Mouse (Mus musculus) liver, embryonic 15.5 days (tissue): ENCODE measurements at regions not wholly inside any gene's neighbourhood (a gene's known extent, or its start where the extent isn't known, plus 50 kb on each side); places are given as distances from the start of the nearest gene placed in this dataset.

Experiments
- ATAC-seq: fragments of 200-750 bp; cut with Nextera tagmentation; 2 replicates; pipeline ENCODE4 v1.8.0; 2017; ENCODE audit warnings: moderate number of reproducible peaks, mild to moderate bottlenecking, moderate library complexity; ENCODE audit not compliant: insufficient read depth
- H3K27ac ChIP-seq: fragments of 300-500 bp; sonication (generic); replicated peaks from 2 replicates; pipeline ENCODE4 v1.5.1; 2015; ENCODE audit warnings: mild to moderate bottlenecking, inconsistent platforms
- H3K27me3 ChIP-seq: fragments of 300-500 bp; sonication (generic); 2 replicates; pipeline ENCODE4 v1.6.1; 2015; ENCODE audit warnings: mild to moderate bottlenecking, inconsistent platforms
- H3K36me3 ChIP-seq: fragments of 300-500 bp; sonication (generic); replicated peaks from 2 replicates; pipeline ENCODE4 v1.6.1; 2015; ENCODE audit warnings: moderate library complexity, mild to moderate bottlenecking, inconsistent platforms
- H3K4me1 ChIP-seq: fragments of 300-500 bp; sonication (generic); replicated peaks from 2 replicates; pipeline ENCODE4 v1.6.1; 2015; ENCODE audit warnings: inconsistent platforms
- H3K4me2 ChIP-seq: fragments of 300-500 bp; sonication (generic); 2 replicates; pipeline ENCODE4 v1.6.1; 2015; ENCODE audit warnings: moderate library complexity, mild to moderate bottlenecking, inconsistent platforms
- H3K4me3 ChIP-seq: fragments of 300-500 bp; sonication (generic); replicated peaks from 2 replicates; pipeline ENCODE4 v1.5.1; 2015; ENCODE audit warnings: mild to moderate bottlenecking, inconsistent platforms
- H3K9ac ChIP-seq: fragments of 300-500 bp; sonication (generic); 2 replicates; pipeline ENCODE4 v1.6.1; 2015; ENCODE audit warnings: moderate library complexity, mild to moderate bottlenecking, inconsistent platforms
- H3K9me3 ChIP-seq: fragments of 300-500 bp; sonication (generic); replicated peaks from 2 replicates; pipeline ENCODE4 v1.6.1; 2016; ENCODE audit warnings: inconsistent platforms
- WGBS: fragments of 180-500 bp; shearing (Covaris S2); methylation state at CpG from one replicate; pipeline ENCODE4 v1.1.7; 2015; ENCODE audit warnings: mixed read lengths; ENCODE audit not compliant: insufficient replicate concordance; 5-methylcytosine and 5-hydroxymethylcytosine counted together

DNA sequence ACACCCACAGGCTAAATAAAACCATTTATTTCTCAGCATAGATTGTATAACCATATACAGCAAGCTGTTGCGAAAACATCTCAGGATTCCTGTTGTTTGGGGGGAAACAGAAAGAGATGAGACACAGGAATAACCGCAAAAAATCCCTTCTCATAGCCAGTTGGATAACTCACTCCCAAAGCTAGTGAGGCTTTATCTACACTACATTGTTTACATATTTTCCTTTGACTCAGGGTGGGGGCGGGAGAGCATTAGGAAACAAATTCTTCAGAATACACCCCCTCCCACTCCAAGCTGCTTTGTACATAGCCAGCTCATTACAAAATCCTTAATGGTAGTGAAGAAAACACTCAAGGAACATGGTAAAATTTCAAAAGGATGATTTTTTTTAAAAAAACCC, 170.1 kb upstream of the Adamts9 start:
- WGBS = 63% methylated on average over 3 of the region's 3 CpGs
- no peak overlapping the region for H3K27ac ChIP-seq
- no peaks in the 10 kb centered on the region for H3K36me3 ChIP-seq
- no peak for ATAC-seq
- no peaks in the 10 kb centered on the region for H3K4me1 ChIP-seq
- no peaks in the 10 kb centered on the region for H3K27me3 ChIP-seq
- no peaks in the 10 kb centered on the region for H3K9me3 ChIP-seq
- H3K4me3 ChIP-seq = no peak overlapping the region
- H3K4me2 ChIP-seq = no peak overlapping the region
- H3K9ac ChIP-seq = no peak overlapping the region

DNA sequence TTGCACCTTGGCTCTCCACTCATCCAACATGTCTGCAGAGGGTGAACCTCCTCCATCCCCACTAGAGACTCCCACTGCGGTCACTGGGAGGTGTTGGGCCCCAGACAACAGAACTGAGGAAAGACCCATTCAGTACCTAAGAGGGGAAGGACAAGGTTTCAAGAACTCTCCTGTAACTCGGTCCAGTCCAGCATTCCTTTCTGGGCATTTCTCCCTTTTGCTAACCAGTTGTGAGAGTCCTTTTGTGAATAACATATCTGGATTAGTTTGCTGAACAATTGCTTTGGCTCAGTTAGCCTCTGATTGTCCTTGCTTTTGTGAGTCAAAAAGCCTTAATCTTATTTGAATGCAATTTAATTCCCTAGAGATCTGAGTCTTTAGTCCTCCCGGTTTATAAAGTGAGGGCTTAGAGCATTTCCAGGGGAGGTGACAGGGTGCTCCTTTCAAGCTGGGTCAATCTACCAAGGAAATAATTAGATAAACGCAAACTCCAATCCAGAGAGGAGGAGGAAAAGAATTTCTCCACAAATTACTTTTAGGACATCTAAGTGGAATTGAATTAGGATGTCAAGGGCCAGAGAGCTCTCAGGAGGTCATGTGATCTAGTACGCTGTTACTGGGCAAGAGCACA, 151.6 kb upstream of the Adamts9 start:
- Histone ChIP-seq H3K27me3 (no peaks in the 10 kb centered on the region), H3K4me1 (no peaks in the 10 kb centered on the region), H3K9ac (no peak overlapping the region), H3K27ac (no peak overlapping the region), H3K4me3 (no peak overlapping the region), H3K36me3 (no peaks in the 10 kb centered on the region), H3K4me2 (no peak overlapping the region), H3K9me3 (no peaks in the 10 kb centered on the region)
- ATAC-seq = no peak
- 54% methylated on average over 5 of the region's 5 CpGs for WGBS

DNA sequence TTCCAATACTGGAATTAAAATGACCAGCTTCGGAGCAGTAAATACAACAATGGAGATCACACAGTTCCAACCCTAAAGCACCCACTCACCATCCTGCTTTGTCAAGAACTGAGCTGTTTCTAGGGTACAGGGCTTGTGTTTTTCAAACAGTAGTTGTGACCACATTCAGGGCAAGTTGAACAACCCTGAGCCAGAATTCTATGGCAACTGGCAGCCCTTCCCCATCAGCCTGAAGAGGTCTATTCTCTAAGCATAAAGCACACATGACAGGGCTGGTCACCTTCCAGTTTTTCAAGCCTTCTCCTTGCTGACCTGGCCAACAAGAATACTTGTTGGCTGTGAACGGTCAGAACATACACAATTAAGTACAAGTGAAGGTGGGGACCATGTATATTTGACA, 150.5 kb upstream of the Adamts9 start:
- Histone ChIP-seq H3K9ac (no peak overlapping the region), H3K27me3 (no peaks in the 10 kb centered on the region), H3K4me3 (no peak overlapping the region), H3K4me2 (no peak overlapping the region), H3K4me1 (no peaks in the 10 kb centered on the region), H3K36me3 (no peaks in the 10 kb centered on the region), H3K9me3 (no peaks in the 10 kb centered on the region), H3K27ac (no peak overlapping the region)
- 48% methylated on average over 2 of the region's 2 CpGs for WGBS
- ATAC-seq = no peak

DNA sequence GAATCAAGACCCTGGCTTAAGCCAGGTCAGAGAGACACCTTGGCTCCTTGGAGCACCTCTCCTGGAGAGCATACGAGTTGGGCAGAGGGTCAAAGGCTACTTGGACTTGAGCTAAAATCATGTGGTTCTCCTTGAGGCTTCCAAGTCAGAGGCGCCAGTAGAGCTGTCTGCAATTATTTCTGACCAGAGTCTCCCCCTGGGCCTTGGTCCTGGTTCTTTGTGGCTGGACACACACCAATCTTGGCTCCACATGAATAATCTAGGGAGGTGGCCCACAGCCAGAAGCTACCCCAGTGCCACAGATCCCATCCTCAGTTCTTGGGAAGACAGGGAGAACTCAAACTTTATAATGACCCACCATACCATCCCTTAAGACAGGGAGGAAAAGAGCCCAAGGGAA, 144.0 kb upstream of the Adamts9 start:
- ATAC-seq = no peak
- Histone ChIP-seq H3K9ac (no peak overlapping the region), H3K4me2 (no peak overlapping the region), H3K36me3 (no peaks in the 10 kb centered on the region), H3K27me3 (no peaks in the 10 kb centered on the region), H3K4me3 (no peak overlapping the region), H3K27ac (no peak overlapping the region), H3K9me3 (no peaks in the 10 kb centered on the region), H3K4me1 (no peaks in the 10 kb centered on the region)
- WGBS = 34% methylated on average over 2 of the region's 2 CpGs

DNA sequence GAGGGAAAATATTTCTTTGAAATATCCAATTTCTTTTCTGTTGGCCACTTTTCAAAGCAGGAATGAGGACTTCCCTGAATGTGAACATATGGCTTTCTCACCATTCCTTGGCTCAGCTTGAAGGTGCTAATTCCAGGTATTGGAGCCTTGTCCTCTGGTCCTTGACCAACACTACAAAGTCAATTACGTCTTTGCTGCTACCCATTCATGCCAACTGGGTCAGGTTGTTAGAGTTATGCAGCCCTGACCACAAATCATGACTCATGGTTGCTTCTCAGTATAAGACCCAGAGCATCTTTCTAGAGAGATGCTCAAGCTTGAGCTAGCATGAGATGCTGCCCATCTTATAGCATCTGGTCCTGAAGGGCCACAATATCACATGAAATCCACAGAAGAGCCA, 141.0 kb upstream of the Adamts9 start:
- no peak for ATAC-seq
- no peaks in the 10 kb centered on the region for H3K4me1 ChIP-seq
- 65% methylated on average over 1 of the region's 1 CpGs for WGBS
- H3K4me3 ChIP-seq = no peak overlapping the region
- no peaks in the 10 kb centered on the region for H3K36me3 ChIP-seq
- no peaks in the 10 kb centered on the region for H3K27me3 ChIP-seq
- no peaks in the 10 kb centered on the region for H3K9me3 ChIP-seq
- H3K27ac ChIP-seq = no peak overlapping the region
- H3K4me2 ChIP-seq = no peak overlapping the region
- H3K9ac ChIP-seq = no peak overlapping the region

DNA sequence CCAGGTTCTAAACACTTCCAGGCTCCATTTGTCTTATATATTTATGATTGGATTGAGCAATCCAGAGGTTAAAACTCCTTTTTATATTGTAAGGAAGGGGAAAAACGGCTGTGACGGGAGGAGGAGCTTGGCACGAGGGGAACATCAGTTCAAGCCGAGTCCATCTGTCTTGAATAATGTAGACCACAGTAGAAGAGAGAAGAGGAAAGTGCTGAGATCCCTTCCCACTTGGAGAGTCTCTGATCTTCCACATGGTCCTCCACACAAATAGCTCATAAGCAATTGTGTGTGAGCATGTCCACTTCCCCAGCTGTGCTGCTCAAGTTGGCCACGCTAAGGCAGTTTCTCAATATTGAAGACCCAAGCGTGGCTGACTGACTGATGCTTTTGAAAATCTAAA, 140.4 kb upstream of the Adamts9 start:
- H3K27me3 ChIP-seq = no peaks in the 10 kb centered on the region
- no peaks in the 10 kb centered on the region for H3K9me3 ChIP-seq
- H3K4me2 ChIP-seq = no peak overlapping the region
- H3K9ac ChIP-seq = no peak overlapping the region
- H3K36me3 ChIP-seq = no peaks in the 10 kb centered on the region
- H3K4me1 ChIP-seq = no peaks in the 10 kb centered on the region
- no peak overlapping the region for H3K4me3 ChIP-seq
- 66% methylated on average over 6 of the region's 6 CpGs for WGBS
- H3K27ac ChIP-seq = no peak overlapping the region
- ATAC-seq = no peak

DNA sequence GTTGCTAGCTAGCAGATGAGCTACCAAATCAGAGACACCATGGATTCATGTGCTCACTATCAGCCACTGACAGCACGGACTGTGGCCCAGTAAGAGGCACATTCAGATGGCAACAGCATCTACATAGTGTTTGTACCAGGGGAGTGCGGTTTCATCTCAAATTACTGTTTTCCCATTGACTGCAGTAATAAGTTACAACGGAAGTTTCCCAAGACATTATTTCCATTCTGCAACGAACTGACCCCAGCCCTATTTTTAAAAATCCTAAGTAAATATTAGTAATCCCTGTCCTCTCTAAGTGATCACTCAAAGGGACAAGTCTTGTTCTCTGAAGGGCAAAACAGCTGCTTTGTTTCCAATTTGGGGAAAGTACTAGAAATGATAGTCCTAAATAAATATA, 138.9 kb upstream of the Adamts9 start:
- Histone ChIP-seq H3K27ac (no peak overlapping the region), H3K27me3 (no peaks in the 10 kb centered on the region), H3K9me3 (no peaks in the 10 kb centered on the region), H3K36me3 (no peaks in the 10 kb centered on the region), H3K9ac (no peak overlapping the region), H3K4me2 (no peak overlapping the region), H3K4me1 (no peaks in the 10 kb centered on the region), H3K4me3 (no peak overlapping the region)
- no peak for ATAC-seq
- WGBS = 56% methylated on average over 4 of the region's 4 CpGs

DNA sequence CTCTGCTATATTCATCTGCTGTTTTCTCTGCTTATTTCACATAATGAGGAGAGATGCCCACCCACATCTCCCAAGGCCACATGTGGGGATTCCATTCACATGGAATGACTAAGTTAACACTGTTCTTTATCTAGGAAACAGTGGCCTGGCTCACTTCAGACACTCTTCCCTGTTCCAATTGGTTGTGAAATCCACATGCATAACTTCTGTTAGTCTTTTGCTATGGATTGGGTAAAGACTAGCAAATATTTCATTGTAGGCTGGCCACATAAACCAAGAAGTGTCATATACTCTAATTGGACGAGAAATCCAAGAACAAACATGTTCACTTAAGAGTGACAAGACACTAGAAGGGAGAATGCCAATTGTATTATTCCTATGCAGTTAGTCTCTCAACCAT, 133.4 kb upstream of the Adamts9 start:
- no peaks in the 10 kb centered on the region for H3K27me3 ChIP-seq
- no peak overlapping the region for H3K9ac ChIP-seq
- H3K4me1 ChIP-seq = no peaks in the 10 kb centered on the region
- no peak overlapping the region for H3K4me3 ChIP-seq
- H3K36me3 ChIP-seq = no peaks in the 10 kb centered on the region
- no peak for ATAC-seq
- H3K27ac ChIP-seq = no peak overlapping the region
- H3K9me3 ChIP-seq = no peaks in the 10 kb centered on the region
- H3K4me2 ChIP-seq = no peak overlapping the region
- 43% methylated on average over 1 of the region's 1 CpGs for WGBS

DNA sequence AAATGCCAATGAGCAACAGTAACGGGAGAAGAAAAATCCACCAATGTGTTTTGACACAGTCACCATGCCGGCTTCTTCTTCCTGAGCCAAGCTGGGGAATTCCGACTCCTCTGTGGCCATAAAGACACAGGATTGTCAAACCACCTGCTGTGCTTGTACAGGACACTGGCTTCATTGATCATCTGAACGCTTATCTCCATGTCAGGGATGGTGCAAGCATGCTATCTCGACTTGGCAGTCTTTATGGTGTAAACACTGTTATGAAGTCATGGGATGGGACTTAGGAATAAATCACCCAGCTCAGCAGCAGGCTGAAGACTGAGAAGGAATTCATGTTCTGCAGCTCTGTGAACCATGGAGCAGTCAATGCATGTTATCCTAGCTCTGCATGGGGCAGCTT, 132.6 kb upstream of the Adamts9 start:
- H3K36me3 ChIP-seq = no peaks in the 10 kb centered on the region
- WGBS = 50% methylated on average over 5 of the region's 5 CpGs
- H3K9me3 ChIP-seq = no peaks in the 10 kb centered on the region
- H3K4me2 ChIP-seq = no peak overlapping the region
- ATAC-seq = no peak
- H3K9ac ChIP-seq = no peak overlapping the region
- H3K27me3 ChIP-seq = no peaks in the 10 kb centered on the region
- H3K4me1 ChIP-seq = no peaks in the 10 kb centered on the region
- no peak overlapping the region for H3K4me3 ChIP-seq
- no peak overlapping the region for H3K27ac ChIP-seq

DNA sequence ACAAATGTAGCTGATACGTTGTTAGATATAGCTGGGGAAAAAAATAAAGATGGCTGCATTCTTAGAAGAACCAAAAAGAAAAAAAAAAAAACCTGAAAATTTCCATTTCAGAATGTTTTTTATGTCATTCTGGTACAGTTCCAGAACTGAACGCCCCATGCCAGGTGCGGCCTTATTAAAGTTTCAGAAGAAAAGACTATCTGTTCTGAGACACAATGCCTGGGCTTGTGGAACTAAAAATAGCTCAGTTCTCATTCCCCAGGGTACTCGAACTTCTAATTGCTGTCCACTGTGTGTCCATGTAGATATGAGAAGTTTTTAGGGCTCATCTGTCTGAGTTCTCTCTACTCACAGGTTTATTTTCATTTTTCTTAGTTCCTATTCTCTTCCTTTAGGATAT, 131.7 kb upstream of the Adamts9 start:
- ATAC-seq = no peak
- Histone ChIP-seq H3K36me3 (no peaks in the 10 kb centered on the region), H3K4me2 (no peak overlapping the region), H3K4me3 (no peak overlapping the region), H3K4me1 (no peaks in the 10 kb centered on the region), H3K27me3 (no peaks in the 10 kb centered on the region), H3K9ac (no peak overlapping the region), H3K27ac (no peak overlapping the region), H3K9me3 (no peaks in the 10 kb centered on the region)
- WGBS = 68% methylated on average over 4 of the region's 4 CpGs

DNA sequence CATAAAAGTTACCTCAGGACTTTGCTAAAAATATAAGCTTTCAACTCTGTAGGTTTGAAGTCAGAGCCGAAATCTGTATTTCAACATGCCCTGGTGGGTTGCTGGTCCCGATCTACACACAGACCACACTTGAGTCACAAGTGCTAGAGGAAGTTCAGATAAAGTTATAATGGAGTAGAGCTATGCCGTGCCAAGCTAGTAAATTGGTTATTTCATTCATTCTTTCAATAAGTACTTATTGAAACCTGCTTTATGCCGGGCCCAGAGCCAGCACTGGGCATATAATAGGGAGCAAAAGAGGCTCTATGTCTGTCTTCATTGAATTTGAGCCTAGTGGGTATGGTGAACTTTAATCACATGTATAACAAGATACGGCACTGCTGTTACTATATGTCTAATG, 127.6 kb upstream of the Adamts9 start:
- H3K27ac ChIP-seq = no peak overlapping the region
- no peaks in the 10 kb centered on the region for H3K9me3 ChIP-seq
- no peak for ATAC-seq
- H3K36me3 ChIP-seq = no peaks in the 10 kb centered on the region
- no peak overlapping the region for H3K9ac ChIP-seq
- no peaks in the 10 kb centered on the region for H3K4me1 ChIP-seq
- H3K27me3 ChIP-seq = no peaks in the 10 kb centered on the region
- 48% methylated on average over 5 of the region's 5 CpGs for WGBS
- no peak overlapping the region for H3K4me2 ChIP-seq
- H3K4me3 ChIP-seq = no peak overlapping the region

DNA sequence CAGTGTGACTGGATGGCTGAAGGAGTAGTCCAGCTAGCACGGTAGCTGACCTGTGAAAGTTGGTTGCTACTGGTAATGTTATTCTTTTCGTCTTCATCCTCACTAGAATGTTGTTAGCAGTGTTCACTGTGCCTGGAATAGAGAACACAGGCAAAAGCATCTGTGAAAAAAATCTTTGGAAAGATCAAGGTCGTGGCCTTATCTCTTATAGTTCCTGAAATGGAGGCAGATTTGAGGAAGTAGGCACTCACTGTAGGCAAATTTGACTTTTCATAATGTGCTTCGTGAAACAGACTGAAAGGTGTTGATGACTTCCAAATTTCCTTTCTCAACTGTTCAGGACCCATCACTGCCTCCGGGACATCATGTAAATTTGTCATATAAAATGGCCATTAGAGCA, 124.5 kb upstream of the Adamts9 start:
- no peak for ATAC-seq
- H3K27me3 ChIP-seq = no peaks in the 10 kb centered on the region

More for the DNA sequence above, 124.5 kb upstream of the Adamts9 start:
- no peaks in the 10 kb centered on the region for H3K36me3 ChIP-seq
- no peak overlapping the region for H3K4me3 ChIP-seq
- no peak overlapping the region for H3K27ac ChIP-seq
- H3K9ac ChIP-seq = no peak overlapping the region
- no peak overlapping the region for H3K4me2 ChIP-seq
- 46% methylated on average over 5 of the region's 5 CpGs for whole genome bisulfite sequencing
- no peaks in the 10 kb centered on the region for H3K4me1 ChIP-seq
- no peaks in the 10 kb centered on the region for H3K9me3 ChIP-seq
